Mouse (Mus musculus) embryo, embryonic 9.5 days (tissue): ENCODE results near the gene Rint1.
A peak's percentile ranks its signal among the peaks of the same experiment; 100 is the strongest.

Experiments used
- DNase-seq: peaks from one replicate; pipeline ENCODE4 v3.0.0-alpha.2; 2017; ENCODE audit errors: extremely low spot score

Gene Rint1

GRCm38 (mm10) chr5:23787536-23788389, at the start of gene Rint1:
Rint1 (plus strand) TSS chr5:23787711.
- DNase-seq = peak; percentile 97

- DNase-seq = no peak
These were observed 44.2 kb upstream of the Rint1 start for GRCm38 (mm10) chr5:23743261-23743660.

GRCm38 (mm10) chr5:23749882-23750281, 37.6 kb upstream of the Rint1 start:
- no peak for DNase-seq

- DNase-seq = no peak
These were observed 31.9 kb upstream of the Rint1 start for GRCm38 (mm10) chr5:23755591-23755990.

GRCm38 (mm10) chr5:23756368-23756767, 31.1 kb upstream of the Rint1 start:
- no peak for DNase-seq

- peak; percentile 40 for DNase-seq
These were observed 28.9 kb upstream of the Rint1 start for GRCm38 (mm10) chr5:23758633-23759032.

GRCm38 (mm10) chr5:23762531-23762930, 25.0 kb upstream of the Rint1 start:
- DNase-seq = no peak

- DNase-seq = no peak
These were observed 23.0 kb upstream of the Rint1 start for GRCm38 (mm10) chr5:23764557-23764956.

GRCm38 (mm10) chr5:23771105-23771504, 16.4 kb upstream of the Rint1 start:
- no peak for DNase-seq

- no peak for DNase-seq
These were observed 13.3 kb upstream of the Rint1 start for GRCm38 (mm10) chr5:23774186-23774585.

- DNase-seq = no peak
These were observed 7.0 kb upstream of the Rint1 start for GRCm38 (mm10) chr5:23780516-23780915.

GRCm38 (mm10) chr5:23781172-23781571, 6.3 kb upstream of the Rint1 start:
- no peak for DNase-seq

GRCm38 (mm10) chr5:23782051-23782810, 5.3 kb upstream of the Rint1 start:
- no peak for DNase-seq

- peak; percentile 85 for DNase-seq
These were observed 4.3 kb upstream of the Rint1 start, which contains the start of gene Pus7 for GRCm38 (mm10) chr5:23782931-23783877. Pus7 (minus strand) TSS chr5:23783711.

GRCm38 (mm10) chr5:23788390-23788830, 899 bp downstream of the Rint1 start:
- DNase-seq = no peak

- no peak for DNase-seq
These were observed 1.6 kb downstream of the Rint1 start for GRCm38 (mm10) chr5:23789078-23789612.

GRCm38 (mm10) chr5:23792726-23793125, 5.2 kb downstream of the Rint1 start:
- no peak for DNase-seq

GRCm38 (mm10) chr5:23814841-23815240, 27.3 kb downstream of the Rint1 start:
- no peak for DNase-seq

- no peak for DNase-seq
These were observed 29.2 kb downstream of the Rint1 start for GRCm38 (mm10) chr5:23816681-23817080.

- DNase-seq = no peak
These were observed 34.8 kb downstream of the Rint1 start for GRCm38 (mm10) chr5:23822306-23822705.

- no peak for DNase-seq
These were observed 36.7 kb downstream of the Rint1 start for GRCm38 (mm10) chr5:23824171-23824733.
